Mouse (Mus musculus) heart, adult 10 weeks (tissue): Measurements from ENCODE around the gene Hist1h2ad. TPM values are rescaled to one million over a fixed set of nuclear protein-coding genes. Genes with fewer than 3 reads are reported as not detected.

Experiments
- polyA plus RNA-seq: library from polyadenylated mRNA; stranded (reverse); fragments of 350-450 nt; fragmentation: Illumina TruSeq; extraction: RNeasy Lipid Tissue Mini Kit (QIAGEN cat#74804); gene quantifications from one replicate; pipeline ENCODE4 v1.2.3, GENCODE M21; 2014; ENCODE audit warnings: low read depth, low replicate concordance

The Hist1h2ad gene
- polyA plus RNA-seq, 1 experiment from 2014 or later = not detected

Other genes starting within 250 kb of the Hist1h2ad start
- gene Zfp322a, start 205.2 kb upstream of the Hist1h2ad start, polyA plus RNA-seq = 16.7 TPM
- gene Abt1, start 150.5 kb upstream of the Hist1h2ad start, polyA plus RNA-seq = 4.1 TPM
- not detected for gene Btn1a1, start 108.5 kb upstream of the Hist1h2ad start, polyA plus RNA-seq
- not detected for gene Btn2a2, start 85.5 kb upstream of the Hist1h2ad start, polyA plus RNA-seq
- gene Hist1h4h, start 43.3 kb upstream of the Hist1h2ad start, polyA plus RNA-seq = 46.3 TPM
- 2.5 TPM for gene Hist1h2af, start 40.5 kb upstream of the Hist1h2ad start, polyA plus RNA-seq
- not detected for gene Hist1h3g, start 39.0 kb upstream of the Hist1h2ad start, polyA plus RNA-seq
- gene Hist1h2bh, start 31.0 kb upstream of the Hist1h2ad start, polyA plus RNA-seq = 0.89 TPM
- 0.68 TPM for gene Hist1h3f, start 30.3 kb upstream of the Hist1h2ad start, polyA plus RNA-seq
- gene Hist1h4f, start 22.7 kb upstream of the Hist1h2ad start, polyA plus RNA-seq = not detected
- 0.21 TPM for gene Hist1h1d, start 21.1 kb upstream of the Hist1h2ad start, polyA plus RNA-seq
- not detected for gene Hist1h3e, start 12.0 kb upstream of the Hist1h2ad start, polyA plus RNA-seq
- not detected for gene Hist1h2ae, start 3.2 kb upstream of the Hist1h2ad start, polyA plus RNA-seq
- gene Hist1h2bg, start 3.0 kb upstream of the Hist1h2ad start, polyA plus RNA-seq = not detected
- gene Hist1h2bf, start 185 bp upstream of the Hist1h2ad start, polyA plus RNA-seq = not detected
- gene Hist1h3d, start 1.4 kb downstream of the Hist1h2ad start, polyA plus RNA-seq = 0.76 TPM
- gene Hist1h4d, start 7.2 kb downstream of the Hist1h2ad start, polyA plus RNA-seq = not detected
- 8.1 TPM for gene Hist1h2be, start 46.7 kb downstream of the Hist1h2ad start, polyA plus RNA-seq
- gene Hist1h1e, start 48.2 kb downstream of the Hist1h2ad start, polyA plus RNA-seq = 3.8 TPM
- gene Hist1h2ac, start 109.6 kb downstream of the Hist1h2ad start, polyA plus RNA-seq = 1.0 TPM
- gene Hist1h2bc, start 109.8 kb downstream of the Hist1h2ad start, polyA plus RNA-seq = 121 TPM
- not detected for gene Hist1h1t, start 121.4 kb downstream of the Hist1h2ad start, polyA plus RNA-seq
- gene Hist1h4c, start 124.1 kb downstream of the Hist1h2ad start, polyA plus RNA-seq = not detected
- 35.3 TPM for gene Hfe, start 136.5 kb downstream of the Hist1h2ad start, polyA plus RNA-seq
- 171 TPM for gene Hist1h1c, start 164.4 kb downstream of the Hist1h2ad start, polyA plus RNA-seq
- not detected for gene Hist1h3c, start 171.2 kb downstream of the Hist1h2ad start, polyA plus RNA-seq
- gene Hist1h2bb, start 172.4 kb downstream of the Hist1h2ad start, polyA plus RNA-seq = not detected
- not detected for gene Hist1h2ab, start 176.7 kb downstream of the Hist1h2ad start, polyA plus RNA-seq
- gene Hist1h3b, start 177.9 kb downstream of the Hist1h2ad start, polyA plus RNA-seq = not detected
- not detected for gene Hist1h4b, start 182.6 kb downstream of the Hist1h2ad start, polyA plus RNA-seq
- not detected for gene Hist1h4a, start 186.8 kb downstream of the Hist1h2ad start, polyA plus RNA-seq
- not detected for gene Hist1h3a, start 188.0 kb downstream of the Hist1h2ad start, polyA plus RNA-seq
- gene Hist1h1a, start 189.3 kb downstream of the Hist1h2ad start, polyA plus RNA-seq = not detected
- 0.31 TPM for gene Trim38, start 195.5 kb downstream of the Hist1h2ad start, polyA plus RNA-seq
- not detected for gene Slc17a2, start 232.6 kb downstream of the Hist1h2ad start, polyA plus RNA-seq